Mouse (Mus musculus) kidney, postnatal 36 days (tissue): Measurements from ENCODE around the gene Plekhh2.
A peak's percentile ranks its signal among the peaks of the same experiment; 100 is the strongest.

Experiments
- DNase-seq, 2 experiments: peaks; one replicate each; pipeline ENCODE4 v3.0.0; 2021 to 2022; ENCODE audit warnings: mixed read lengths in 2 of 2

Plekhh2 gene

DNA sequence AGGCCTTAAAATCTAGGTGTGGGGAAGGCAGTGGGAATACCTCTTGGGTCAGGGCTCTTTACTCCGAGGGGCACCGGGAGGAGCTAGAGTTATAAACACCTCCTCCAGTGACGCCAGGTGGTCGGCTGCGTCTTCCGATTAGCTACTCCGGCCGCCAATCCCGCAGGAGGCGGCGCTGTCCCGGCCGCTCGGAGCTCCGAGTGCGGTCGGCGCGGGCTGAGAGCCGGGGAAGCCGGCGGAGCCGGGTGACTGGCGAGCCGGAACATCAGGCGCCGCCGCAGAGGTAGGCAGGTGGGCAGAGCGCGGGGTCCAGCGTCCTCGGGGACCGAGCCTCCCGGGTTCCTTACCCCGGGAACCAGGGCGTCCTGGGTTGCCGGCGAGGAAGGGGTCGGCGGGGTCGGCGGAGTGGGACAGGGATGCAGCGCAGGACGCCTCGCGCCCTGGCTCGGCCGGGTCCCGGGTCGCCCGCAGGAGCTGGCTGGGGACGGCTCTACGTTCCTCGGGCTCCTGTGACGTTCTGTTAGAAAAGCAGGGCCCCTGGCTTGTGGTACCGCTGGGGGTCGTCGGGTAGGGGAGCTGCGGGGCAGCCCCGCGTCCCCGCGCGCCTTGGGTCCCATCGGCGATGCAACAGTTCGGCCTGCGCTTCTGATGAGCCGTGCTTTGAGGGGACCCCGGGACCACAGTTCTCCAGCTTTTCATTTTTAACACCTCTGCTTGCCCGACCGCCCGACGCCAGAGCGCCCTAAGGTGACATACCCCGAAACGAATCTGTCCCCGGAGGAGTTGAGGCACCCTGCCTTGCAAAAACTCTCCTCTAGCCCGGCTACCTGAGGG lies at the start of gene Plekhh2:
Gene Plekhh2 (plus strand): TSS at position 214 of the 834 bp plus-strand sequence.
- DNase-seq, result peak; percentile 81 to 90

GRCm38 (mm10) chr17:84465753-84466608 lies 45.7 kb upstream of the Plekhh2 start, which contains the start of gene Thada:
Thada (minus strand) TSS chr17:84466205.
- DNase-seq, result peak; percentile 97 to 98

DNA sequence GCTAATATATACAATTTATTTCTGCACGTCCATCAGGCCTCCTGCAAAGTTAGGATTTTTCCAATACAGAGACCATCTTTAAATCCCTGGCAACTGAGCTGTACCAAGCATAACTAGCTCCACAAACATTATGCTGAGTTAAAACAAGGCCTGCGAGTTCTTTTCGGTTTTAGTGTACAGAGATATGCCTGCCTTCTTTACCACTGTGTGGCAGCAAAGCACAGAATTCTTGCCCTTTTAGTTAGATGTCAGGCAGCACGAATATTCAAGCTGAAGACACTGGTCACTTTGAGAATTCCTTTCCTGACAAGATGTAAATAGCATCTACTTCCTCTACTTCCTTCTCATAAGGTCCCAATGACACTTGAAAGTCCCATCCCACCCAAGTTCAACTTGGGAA lies 37.4 kb upstream of the Plekhh2 start:
- peak in 1 of 2 experiments; percentile 25 for DNase-seq

DNA sequence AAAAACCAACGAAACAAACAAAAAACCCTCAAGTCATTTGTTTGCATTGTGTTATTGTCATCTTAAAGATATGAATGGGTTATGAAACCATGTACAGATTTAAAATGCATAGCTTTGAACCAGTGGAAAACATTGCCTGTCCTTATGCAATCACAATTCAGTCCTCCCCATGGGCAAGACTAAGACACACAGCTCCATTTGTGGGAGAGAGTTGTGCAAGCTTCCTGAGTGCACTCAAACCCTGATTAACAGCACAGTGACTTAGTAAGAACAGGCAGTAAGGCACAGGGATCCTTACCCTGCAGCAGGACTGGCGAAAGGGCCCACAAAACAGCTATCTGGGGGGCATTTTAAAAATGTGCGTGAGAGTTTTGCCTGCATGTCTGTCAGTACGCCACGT lies 34.5 kb upstream of the Plekhh2 start:
- no peak for DNase-seq

DNA sequence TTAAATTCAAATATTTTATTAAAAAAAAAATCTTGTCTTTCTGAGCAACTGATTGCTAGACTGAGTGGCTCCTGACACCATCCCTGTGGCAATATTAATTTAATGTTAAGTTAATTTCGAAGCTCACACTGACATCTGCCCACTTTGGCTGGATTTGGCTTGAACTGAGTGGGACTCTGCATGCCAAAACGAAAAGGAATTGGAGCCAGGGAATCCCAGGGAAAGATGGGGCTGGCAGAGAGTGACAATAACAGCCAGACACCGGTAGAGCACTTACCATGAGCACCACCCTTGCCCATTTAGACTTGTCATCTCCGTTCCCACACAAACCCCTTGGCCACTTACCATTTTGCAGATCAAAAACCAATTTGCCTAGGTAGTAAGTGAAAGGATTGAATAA lies 33.4 kb upstream of the Plekhh2 start:
- no peak for DNase-seq

DNA sequence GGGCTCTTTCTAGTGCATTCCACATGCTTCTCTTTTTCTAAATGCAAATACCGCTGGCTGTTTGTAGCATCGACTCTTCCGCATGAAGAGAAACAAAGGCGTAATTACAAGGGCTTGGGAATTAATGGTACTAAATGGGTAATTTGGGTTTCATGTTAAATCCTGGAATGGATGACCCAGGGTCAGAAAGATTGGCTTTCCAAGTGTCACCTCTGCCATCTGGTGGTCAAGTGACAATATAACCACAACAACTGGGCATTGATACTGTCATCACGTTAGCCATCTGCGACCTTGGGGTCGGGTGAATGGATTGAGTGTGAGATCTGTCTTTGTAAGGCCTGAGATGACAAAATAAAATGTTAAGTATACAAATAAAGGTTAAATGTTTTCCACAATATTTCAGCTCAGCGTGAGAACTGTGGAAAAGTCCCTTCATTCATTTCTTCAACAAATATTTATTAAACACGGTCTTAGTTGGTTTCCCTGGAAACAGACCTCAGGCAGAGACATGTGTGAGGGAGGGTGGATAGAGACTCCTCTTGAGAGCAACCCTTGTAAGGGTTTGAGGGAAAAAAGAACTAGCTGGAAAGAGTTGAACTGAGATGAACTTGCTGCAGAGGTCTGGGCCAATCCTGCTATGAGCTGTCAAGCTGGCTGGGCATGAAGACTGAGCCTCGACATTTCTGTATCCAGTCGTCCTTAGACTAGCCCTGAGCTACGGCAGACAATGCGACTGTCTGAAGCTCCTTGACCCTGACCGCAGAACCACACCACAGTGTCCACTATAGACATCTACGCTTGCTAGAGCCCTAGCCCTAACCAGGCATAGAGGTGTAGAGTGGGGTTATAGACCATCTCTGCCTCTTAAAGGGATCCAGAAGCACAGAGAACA lies 31.0 kb upstream of the Plekhh2 start:
- peak; percentile 42 to 53 for DNase-seq

GRCm38 (mm10) chr17:84482831-84483230 lies 28.9 kb upstream of the Plekhh2 start:
- DNase-seq, result no peak

DNA sequence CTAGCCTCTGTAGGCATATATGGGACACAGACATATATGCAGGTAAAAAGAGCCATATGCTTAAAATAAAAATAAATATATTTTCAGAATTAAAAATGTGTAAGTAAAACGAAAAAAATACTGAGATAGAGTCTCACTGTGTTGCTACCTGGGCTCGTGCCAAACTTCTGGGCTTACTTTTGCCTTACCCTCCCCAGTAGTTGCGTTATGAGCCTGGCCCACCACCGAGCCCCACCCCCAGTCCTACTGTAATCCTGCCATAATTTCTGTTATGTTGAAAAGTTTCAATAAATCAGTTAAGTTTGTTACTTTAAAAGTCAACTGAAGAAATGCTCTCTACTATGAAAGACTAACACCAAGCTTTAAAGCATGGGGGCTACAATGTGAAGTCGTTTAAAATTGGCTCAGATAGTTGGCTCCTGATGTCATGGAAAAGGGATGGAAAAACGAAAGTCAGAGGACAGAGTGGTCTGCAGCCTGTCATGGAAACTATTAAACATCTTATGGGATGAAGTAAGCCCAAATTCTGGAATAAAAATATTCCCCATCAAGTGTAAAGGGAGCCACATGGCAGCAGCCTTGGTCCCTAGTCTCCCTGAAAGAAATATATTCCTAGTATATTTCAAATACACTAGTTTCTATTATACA lies 27.9 kb upstream of the Plekhh2 start:
- DNase-seq, result no peak

DNA sequence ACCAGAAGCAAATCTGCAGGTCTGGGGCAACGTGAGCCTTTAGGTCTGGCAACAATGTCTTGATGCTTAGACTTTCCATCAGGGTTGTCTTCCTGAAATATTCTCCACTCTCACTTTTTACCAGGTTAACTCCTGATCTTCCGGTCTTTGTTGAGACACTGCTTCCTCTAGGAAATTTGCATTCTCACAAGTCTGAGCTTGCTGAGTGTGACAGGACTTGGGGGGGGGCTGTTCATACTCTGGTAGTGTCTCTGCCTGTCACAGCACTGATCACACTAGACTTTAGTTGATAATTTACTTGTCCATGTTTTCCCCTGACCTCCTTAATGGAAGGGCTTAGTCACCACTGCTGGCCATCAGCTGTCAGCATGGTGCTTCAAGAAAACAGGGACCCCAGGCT lies 24.3 kb upstream of the Plekhh2 start:
- DNase-seq, result no peak

DNA sequence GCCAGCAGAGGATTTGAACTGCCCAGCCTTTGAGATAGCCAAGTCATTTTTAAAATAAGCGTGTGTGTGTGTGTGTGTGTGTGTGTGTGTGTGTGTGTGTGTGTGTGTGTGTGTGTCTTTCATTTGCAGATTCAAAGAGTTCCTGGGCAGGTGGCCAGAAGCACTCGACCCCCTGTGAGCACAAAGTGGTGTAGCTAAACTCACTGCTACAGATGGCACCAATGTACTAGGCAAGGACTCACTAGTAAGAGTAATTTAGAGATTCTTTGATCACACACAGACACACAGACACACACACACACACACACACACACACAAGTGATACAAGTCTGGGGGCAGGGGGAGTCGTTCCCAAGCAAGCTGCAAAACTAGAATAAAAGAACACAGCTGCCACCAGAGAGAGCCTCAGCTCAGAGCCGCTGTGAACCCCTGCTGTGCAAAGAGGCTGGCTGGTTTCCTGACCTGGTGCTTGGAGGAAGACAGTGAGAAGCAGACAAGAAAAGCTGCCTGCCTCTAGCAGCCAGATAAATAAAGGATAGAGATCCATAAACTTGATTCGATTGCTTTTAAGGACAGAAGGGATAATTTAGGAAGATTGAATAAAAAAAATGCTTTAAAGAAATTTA lies 19.3 kb upstream of the Plekhh2 start:
- DNase-seq, result no peak

- DNase-seq, result no peak
These were observed 14.7 kb upstream of the Plekhh2 start for GRCm38 (mm10) chr17:84497026-84497425.

- DNase-seq, result no peak
These were observed 14.1 kb upstream of the Plekhh2 start for GRCm38 (mm10) chr17:84497559-84497958.

DNA sequence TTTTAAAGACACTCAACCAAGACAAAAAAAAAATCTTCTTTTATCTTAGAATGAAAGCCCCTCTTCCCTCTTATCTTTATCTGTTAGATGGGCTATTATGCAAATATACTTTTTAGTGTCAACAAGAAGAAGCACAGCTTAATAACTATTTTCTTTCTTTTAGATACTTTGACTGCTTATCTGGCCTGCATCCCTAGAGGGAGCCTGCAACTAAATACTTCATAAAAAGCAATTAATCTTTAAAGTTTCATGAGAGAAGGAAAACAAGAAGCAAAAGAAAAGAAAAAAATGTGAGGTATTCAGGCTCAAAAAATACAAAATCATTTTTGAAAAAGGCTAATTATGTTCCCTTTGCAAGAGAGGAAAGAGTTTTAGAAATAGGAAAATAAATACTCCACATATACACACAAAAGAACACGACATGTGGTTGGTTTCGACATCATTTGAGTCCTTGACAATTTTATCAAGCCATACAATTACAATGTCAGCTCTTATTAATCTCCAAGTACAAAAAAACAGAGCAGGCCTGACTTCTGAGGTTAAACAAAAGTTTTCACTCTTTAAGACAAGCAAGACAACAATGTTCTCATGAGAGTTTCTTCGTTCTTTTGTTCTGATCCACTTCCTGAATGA lies 13.6 kb upstream of the Plekhh2 start:
- DNase-seq, result no peak

- DNase-seq, result peak in 1 of 2 experiments; percentile 43
These were observed 13.1 kb upstream of the Plekhh2 start for GRCm38 (mm10) chr17:84498639-84499038.

- no peak for DNase-seq
These were observed 9.4 kb upstream of the Plekhh2 start for GRCm38 (mm10) chr17:84502341-84502740.

- no peak for DNase-seq
These were observed 5.8 kb upstream of the Plekhh2 start for GRCm38 (mm10) chr17:84505922-84506321.

DNA sequence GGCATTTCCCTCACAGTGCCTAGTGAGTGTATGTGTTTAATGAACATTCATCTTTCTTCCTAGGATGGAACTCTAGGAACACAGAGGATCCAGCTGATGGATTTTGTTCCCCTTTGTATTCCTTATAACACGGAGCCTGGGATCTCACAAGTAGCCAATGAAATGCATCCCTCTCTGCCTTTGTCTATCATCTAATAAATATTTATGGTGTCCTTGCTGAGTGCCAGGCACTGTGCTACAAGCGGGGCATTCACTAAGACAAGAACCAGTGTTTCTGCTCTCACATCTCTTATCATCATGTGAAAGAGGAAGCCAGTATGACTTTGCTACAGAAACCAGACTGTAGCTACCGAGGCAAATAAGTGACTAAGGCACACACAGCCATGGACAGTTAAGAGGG lies 3.0 kb upstream of the Plekhh2 start:
- DNase-seq, result no peak

GRCm38 (mm10) chr17:84509176-84509575 lies 2.5 kb upstream of the Plekhh2 start:
- no peak for DNase-seq

GRCm38 (mm10) chr17:84510355-84510754 lies 1.3 kb upstream of the Plekhh2 start:
- peak in 1 of 2 experiments; percentile 7 for DNase-seq

- DNase-seq, result no peak
These were observed 595 bp upstream of the Plekhh2 start for GRCm38 (mm10) chr17:84510961-84511639.
